Mouse (Mus musculus) midbrain, postnatal 0 days (tissue): ENCODE data around the gene Glb1l. TPM values are rescaled to one million over a fixed set of nuclear protein-coding genes. Genes with fewer than 3 reads are reported as not detected.
A peak's percentile ranks its signal among the peaks of the same experiment; 100 is the strongest.

ENCODE experiments used
- ATAC-seq: fragments of 200-750 bp; cut with Nextera tagmentation; 2 replicates; pipeline ENCODE4 v1.8.0; 2017; ENCODE audit warnings: moderate number of reproducible peaks, mild to moderate bottlenecking, moderate TSS enrichment, moderate library complexity; ENCODE audit not compliant: low FRiP score
- DNase-seq: peaks from one replicate; pipeline ENCODE4 v3.0.0-alpha.2; 2015; ENCODE audit warnings: low spot score
- H3K27ac ChIP-seq: fragments of 300-500 bp; sonication (generic); 2 replicates; pipeline ENCODE4 v1.5.1; 2014; ENCODE audit warnings: low read depth, mild to moderate bottlenecking, low read length, mixed read lengths
- H3K27me3 ChIP-seq: fragments of 300-500 bp; sonication (generic); 2 replicates; pipeline ENCODE4 v1.6.1; 2014; ENCODE audit warnings: low read length, control low read depth, mixed read lengths; ENCODE audit not compliant: insufficient read depth
- H3K36me3 ChIP-seq: fragments of 300-500 bp; sonication (generic); 2 replicates; pipeline ENCODE4 v1.6.1; 2014; ENCODE audit warnings: low read length, control low read depth, mixed read lengths; ENCODE audit not compliant: insufficient read depth
- H3K4me1 ChIP-seq: fragments of 300-500 bp; sonication (generic); 2 replicates; pipeline ENCODE4 v1.6.1; 2014; ENCODE audit warnings: mild to moderate bottlenecking, control low read depth, antibody characterized with exemption, low read length, mixed read lengths; ENCODE audit not compliant: insufficient read depth
- H3K4me2 ChIP-seq: fragments of 300-500 bp; sonication (generic); 2 replicates; pipeline ENCODE4 v1.6.1; 2014; ENCODE audit warnings: low read depth, mild to moderate bottlenecking, low read length, mixed read lengths; ENCODE audit not compliant: poor library complexity, severe bottlenecking
- H3K4me3 ChIP-seq: fragments of 300-500 bp; sonication (generic); 2 replicates; pipeline ENCODE4 v1.5.1; 2014; ENCODE audit warnings: low read depth, mild to moderate bottlenecking, low read length, moderate library complexity
- H3K9ac ChIP-seq: fragments of 300-500 bp; sonication (generic); replicated peaks from 2 replicates; pipeline ENCODE4 v1.6.1; 2014; ENCODE audit warnings: mild to moderate bottlenecking, low read length, moderate library complexity, mixed read lengths; ENCODE audit not compliant: poor library complexity, severe bottlenecking
- H3K9me3 ChIP-seq: fragments of 300-500 bp; sonication (generic); 2 replicates; pipeline ENCODE4 v1.6.1; 2016; ENCODE audit warnings: low read length, control low read depth
- CTCF ChIP-seq: IDR thresholded peaks from 2 replicates; pipeline ENCODE4 v1.5.1; 2016; ENCODE audit warnings: antibody characterized with exemption, mild to moderate bottlenecking
- WGBS: fragments of 180-500 bp; shearing (Covaris S2); extraction: QIAGEN DNeasy Blood & Tissue Kit; methylation state at CpG from one replicate; pipeline ENCODE4 v1.1.7; 2014; 5-methylcytosine and 5-hydroxymethylcytosine counted together
- polyA plus RNA-seq: library from polyadenylated mRNA; unstranded; fragments of >200 nt; fragmentation: Nextera tagmentation; extraction: Ambion mirVana; gene quantifications from 2 replicates; pipeline ENCODE4 v1.2.1, GENCODE M21; 2015
- total RNA-seq: library from RNA; depleted of rRNA; stranded (reverse); fragments of >200 nt; gene quantifications from 2 replicates; pipeline ENCODE4 v1.2.3, GENCODE M21; 2014

Gene Glb1l
- total and polyA plus RNA-seq, 2 experiments from 2014 or later: 18.3 to 18.4 TPM

DNA sequence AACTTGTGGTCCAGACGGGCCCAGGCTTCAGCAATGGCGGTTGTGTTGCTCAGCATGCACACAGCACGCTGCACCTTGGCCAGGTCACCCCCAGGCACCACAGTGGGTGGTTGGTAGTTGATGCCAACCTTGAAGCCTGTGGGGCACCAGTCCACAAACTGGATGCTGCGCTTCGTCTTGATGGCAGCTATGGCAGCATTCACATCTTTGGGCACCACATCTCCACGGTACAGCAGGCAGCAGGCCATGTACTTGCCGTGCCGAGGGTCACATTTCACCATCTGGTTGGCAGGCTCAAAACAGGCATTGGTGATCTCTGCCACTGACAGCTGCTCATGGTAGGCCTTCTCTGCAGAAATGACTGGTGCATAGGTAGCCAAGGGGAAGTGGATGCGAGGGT is 5.2 kb upstream of the Glb1l start:
- TF ChIP-seq CTCF: no peak
- 98% methylated on average over 9 of the region's 9 CpGs for WGBS
- no peak for ATAC-seq

DNA sequence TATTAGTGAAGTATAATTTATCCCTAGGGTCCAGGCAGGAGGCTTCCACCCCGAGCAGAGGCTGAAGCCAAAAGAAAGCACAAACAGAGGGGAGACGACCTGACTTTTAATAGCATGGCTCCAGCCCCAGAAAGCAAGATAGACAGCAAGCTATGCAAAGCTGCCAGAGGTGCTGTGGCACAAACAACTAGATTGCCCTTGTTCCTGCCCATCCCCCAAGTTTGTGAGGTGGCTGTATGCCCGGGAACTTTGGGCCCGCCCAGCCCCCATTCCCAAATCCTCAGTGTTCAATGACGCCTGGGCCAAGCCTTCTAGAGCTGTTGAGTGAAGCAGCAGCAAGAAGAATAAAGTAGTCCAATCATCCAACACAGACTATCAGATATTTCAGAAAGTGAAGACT is 4.3 kb upstream of the Glb1l start:
- no peak overlapping the region for H3K9ac ChIP-seq
- no peak overlapping the region for H3K27ac ChIP-seq
- no peaks in the 10 kb centered on the region for H3K9me3 ChIP-seq
- no peak for TF ChIP-seq CTCF
- peak; percentile 46 for DNase-seq
- no peaks in the 10 kb centered on the region for H3K27me3 ChIP-seq
- H3K4me1 ChIP-seq: peaks cover 15% of the 10 kb centered on the region
- H3K4me3 ChIP-seq: no peak overlapping the region
- 82% methylated on average over 5 of the region's 5 CpGs for WGBS
- peaks cover 26% of the 10 kb centered on the region for H3K36me3 ChIP-seq
- no peak overlapping the region for H3K4me2 ChIP-seq
- ATAC-seq: no peak

More for the DNA sequence above, 5.2 kb upstream of the Glb1l start:
- Histone ChIP-seq H3K27ac (no peak overlapping the region), H3K9ac (no peak overlapping the region), H3K4me3 (no peak overlapping the region), H3K4me1 (peaks cover 11% of the 10 kb centered on the region; the same call in 1 of the 2 replicates), H3K36me3 (peaks cover 26% of the 10 kb centered on the region), H3K4me2 (no peak overlapping the region), H3K27me3 (0 out of 2 replicates have a peak, but pooled peaks cover 3% of the 10 kb centered on the region), H3K9me3 (no peaks in the 10 kb centered on the region)
- no peak for DNase-seq

GRCm38 (mm10) chr1:75214442-75214841 is 3.8 kb upstream of the Glb1l start:
- WGBS: 70% methylated on average over 2 of the region's 2 CpGs
- no peak for TF ChIP-seq CTCF
- ATAC-seq (no peak), DNase-seq (peak; percentile 19)
- no peak overlapping the region for H3K9ac ChIP-seq
- H3K4me3 ChIP-seq: no peak overlapping the region
- no peaks in the 10 kb centered on the region for H3K27me3 ChIP-seq
- no peak overlapping the region for H3K4me2 ChIP-seq
- H3K27ac ChIP-seq: no peak overlapping the region
- no peaks in the 10 kb centered on the region for H3K9me3 ChIP-seq
- peaks cover 14% of the 10 kb centered on the region for H3K4me1 ChIP-seq
- peaks cover 26% of the 10 kb centered on the region for H3K36me3 ChIP-seq

DNA sequence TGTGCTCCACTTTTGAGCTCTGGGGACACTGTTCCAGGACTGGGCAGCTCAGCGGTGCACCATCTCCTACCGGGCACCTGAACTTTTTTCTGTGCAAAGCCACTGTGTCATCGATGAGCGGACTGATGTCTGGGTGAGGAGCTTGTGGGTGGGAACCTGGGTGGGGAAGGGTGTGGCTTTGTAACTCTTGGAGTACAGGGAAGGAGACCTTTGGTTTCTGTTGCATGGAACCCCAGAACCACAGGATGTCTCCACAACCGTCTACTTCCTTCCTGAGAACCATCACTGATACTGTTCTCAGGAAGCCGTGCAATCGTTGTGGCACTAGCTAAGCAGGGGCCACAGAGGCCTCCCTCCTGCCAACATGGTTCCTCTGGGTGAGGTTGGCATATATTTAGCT is 2.5 kb upstream of the Glb1l start:
- no peak overlapping the region for H3K4me3 ChIP-seq
- peaks cover 19% of the 10 kb centered on the region for H3K4me1 ChIP-seq
- no peak for DNase-seq
- no peak overlapping the region for H3K4me2 ChIP-seq
- H3K27me3 ChIP-seq: no peaks in the 10 kb centered on the region
- H3K9ac ChIP-seq: no peak overlapping the region
- ATAC-seq: no peak
- no peaks in the 10 kb centered on the region for H3K9me3 ChIP-seq
- H3K27ac ChIP-seq: no peak overlapping the region
- 88% methylated on average over 7 of the region's 7 CpGs for WGBS
- H3K36me3 ChIP-seq: peaks cover 26% of the 10 kb centered on the region
- TF ChIP-seq CTCF: no peak

GRCm38 (mm10) chr1:75212542-75212941 is 1.9 kb upstream of the Glb1l start:
- Histone ChIP-seq H3K27ac (no peak overlapping the region), H3K9ac (no peak overlapping the region), H3K4me2 (no peak overlapping the region), H3K4me3 (no peak overlapping the region), H3K9me3 (no peaks in the 10 kb centered on the region), H3K27me3 (no peaks in the 10 kb centered on the region), H3K36me3 (peaks cover 26% of the 10 kb centered on the region), H3K4me1 (peaks cover 19% of the 10 kb centered on the region)
- WGBS: 86% methylated on average over 4 of the region's 4 CpGs
- TF ChIP-seq CTCF: no peak
- DNase-seq (no peak), ATAC-seq (no peak)

- Histone ChIP-seq H3K9ac (peak overlapping the region; percentile 80), H3K9me3 (no peaks in the 10 kb centered on the region), H3K36me3 (peaks cover 26% of the 10 kb centered on the region), H3K4me2 (peak overlapping the region; percentile 90), H3K4me3 (peak overlapping the region; percentile 77), H3K27ac (peak overlapping the region; percentile 70), H3K4me1 (peaks cover 19% of the 10 kb centered on the region), H3K27me3 (no peaks in the 10 kb centered on the region)
- ATAC-seq (0 out of 2 replicates have a peak, but pooled peaks have one; percentile 7), DNase-seq (no peak)
- TF ChIP-seq CTCF: no peak
- WGBS: 14% methylated on average over 17 of the region's 17 CpGs
These were observed 612 bp upstream of the Glb1l start for GRCm38 (mm10) chr1:75211141-75211708.
